Mouse (Mus musculus) thymus, adult 18-20 months (tissue): Measurements from ENCODE around the gene Tma16.

Source experiments
- DNase-seq, 2 experiments: peaks; one replicate each; pipeline ENCODE4 v3.0.0; 2022; ENCODE audit warnings: mixed read lengths in 2 of 2

Tma16 gene

GRCm38 (mm10) chr8:66486084-66486763 lies at the start of gene Tma16:
Tma16 (minus strand) TSS chr8:66486530.
- DNase-seq = peak; percentile 32 to 51

GRCm38 (mm10) chr8:66520576-66520975 lies 34.2 kb upstream of the Tma16 start:
- DNase-seq = no peak

GRCm38 (mm10) chr8:66519149-66519548 lies 32.8 kb upstream of the Tma16 start:
- no peak for DNase-seq

GRCm38 (mm10) chr8:66511537-66511936 lies 25.2 kb upstream of the Tma16 start, which contains the start of gene Tktl2:
Tktl2 (plus strand) TSS chr8:66511756.
- no peak for DNase-seq

GRCm38 (mm10) chr8:66503381-66503780 lies 17.1 kb upstream of the Tma16 start:
- DNase-seq = no peak

- DNase-seq = no peak
Observed at GRCm38 (mm10) chr8:66496998-66497577, 10.8 kb upstream of the Tma16 start.

GRCm38 (mm10) chr8:66495726-66496125 lies 9.4 kb upstream of the Tma16 start:
- DNase-seq = peak; percentile 14

- no peak for DNase-seq
Observed at GRCm38 (mm10) chr8:66494496-66494895, 8.2 kb upstream of the Tma16 start.

GRCm38 (mm10) chr8:66490624-66491023 lies 4.3 kb upstream of the Tma16 start:
- DNase-seq = no peak

GRCm38 (mm10) chr8:66488556-66488955 lies 2.2 kb upstream of the Tma16 start:
- DNase-seq = no peak

GRCm38 (mm10) chr8:66476880-66477279 lies 9.4 kb downstream of the Tma16 start:
- DNase-seq = no peak

GRCm38 (mm10) chr8:66469821-66470220 lies 16.5 kb downstream of the Tma16 start:
- DNase-seq = no peak

GRCm38 (mm10) chr8:66457057-66457456 lies 29.3 kb downstream of the Tma16 start:
- no peak for DNase-seq

GRCm38 (mm10) chr8:66450691-66451090 lies 35.6 kb downstream of the Tma16 start:
- DNase-seq = no peak

GRCm38 (mm10) chr8:66445351-66445750 lies 41.0 kb downstream of the Tma16 start:
- no peak for DNase-seq

- DNase-seq = no peak
Observed at GRCm38 (mm10) chr8:66444141-66444540, 42.2 kb downstream of the Tma16 start.

- no peak for DNase-seq
Observed at GRCm38 (mm10) chr8:66442778-66443177, 43.6 kb downstream of the Tma16 start.

GRCm38 (mm10) chr8:66441123-66441522 lies 45.2 kb downstream of the Tma16 start:
- DNase-seq = no peak

- no peak for DNase-seq
Observed at GRCm38 (mm10) chr8:66438468-66438867, 47.9 kb downstream of the Tma16 start.

- no peak for DNase-seq
Observed at GRCm38 (mm10) chr8:66437929-66438328, 48.4 kb downstream of the Tma16 start.

GRCm38 (mm10) chr8:66436804-66437203 lies 49.5 kb downstream of the Tma16 start:
- DNase-seq = no peak

- no peak for DNase-seq
Observed at GRCm38 (mm10) chr8:66433577-66433976, 52.8 kb downstream of the Tma16 start.

- no peak for DNase-seq
Observed at GRCm38 (mm10) chr8:66430639-66431038, 55.7 kb downstream of the Tma16 start.
